Mouse (Mus musculus) cortical plate, adult 2 months (tissue): ENCODE measurements at regions not wholly inside any gene's neighbourhood (a gene's known extent, or its start where the extent isn't known, plus 50 kb on each side); places are given as distances from the start of the nearest gene placed in this dataset.

Source experiments
- CTCF ChIP-seq: fragments of 200-500 bp; IDR thresholded peaks from 2 replicates; pipeline ENCODE4 v1.5.1; 2011; ENCODE audit warnings: mild to moderate bottlenecking, control low read depth, low read length; ENCODE audit not compliant: insufficient read depth; ENCODE audit errors: extremely low read depth
- POLR2A ChIP-seq: fragments of 200-500 bp; IDR thresholded peaks from 2 replicates; pipeline ENCODE4 v1.6.1; 2011; ENCODE audit warnings: mild to moderate bottlenecking, low read length, control low read depth; ENCODE audit not compliant: insufficient read depth; ENCODE audit errors: extremely low read depth

GRCm38 (mm10) chr8:115542935-115543334 lies 164.7 kb downstream of the Maf start:
- TF ChIP-seq POLR2A (no peak), CTCF (no peak)
